Mouse (Mus musculus): ENCODE data around the gene Supt4a.

GRCm38 (mm10) chr11:87763988-87764876, 26.9 kb downstream of the Supt4a start:
- TF ChIP-seq EP300 (IDR thresholded peaks at IDR 0.05) (no peak), CTCF (IDR thresholded peaks at IDR 0.05) (no peak)
